ENCODE assay signal across 8 mouse cellular contexts in the genomic region with DNA sequence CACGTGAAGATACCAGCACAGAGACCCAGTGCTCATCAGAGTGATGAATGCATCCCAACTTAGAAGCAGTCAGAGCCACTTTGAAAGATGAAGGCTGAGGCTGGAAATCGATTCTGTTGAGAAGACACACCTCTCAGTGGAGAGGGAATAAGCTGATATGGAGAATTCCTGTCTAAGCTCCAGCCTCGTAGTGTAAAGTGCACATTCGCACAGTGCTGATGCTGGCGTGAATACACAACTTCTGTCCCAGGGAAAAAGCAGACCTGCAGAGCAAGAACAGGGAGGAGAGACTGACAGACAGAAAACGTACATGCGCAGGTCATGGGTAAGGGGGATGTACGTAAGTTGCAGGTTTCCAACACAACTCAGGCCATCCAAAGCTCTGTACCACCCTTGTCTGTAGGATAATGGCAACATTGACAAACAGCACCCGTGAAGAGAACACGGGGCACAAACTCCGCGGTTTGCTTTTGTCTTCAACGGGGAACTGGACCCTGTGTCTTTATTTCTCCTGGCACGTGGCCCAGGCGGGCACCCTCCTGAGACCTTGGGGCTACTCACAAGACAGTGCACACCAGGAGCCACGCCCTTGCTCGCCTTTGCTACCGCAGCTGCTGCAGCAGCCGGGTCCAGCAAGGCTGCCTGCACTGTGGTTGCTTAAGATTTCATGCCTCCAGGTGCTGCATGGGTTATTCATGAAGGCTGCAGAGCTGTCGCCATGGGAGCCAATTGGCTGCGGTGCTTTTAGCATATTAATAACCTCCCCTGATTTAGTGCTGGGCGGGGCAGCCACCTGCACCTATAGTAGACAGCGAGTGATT.
DNase-seq lines count a peak whose midpoint lies in the region; ATAC-seq and TF ChIP-seq lines count a peak whose summit lies in the region.

No protein-coding gene starts in this region.

- peak; percentile 38 for DNase-seq in layer of hippocampus, adult 11-12 months (ENCODE audit: low spot score)
- no peak for DNase-seq in layer of hippocampus, adult 9-10 months (ENCODE audit: low spot score)
- peak; percentile 51 for DNase-seq in midbrain, embryonic 10.5 days (ENCODE audit: low spot score)
- DNase-seq in stomach, postnatal 0 days (ENCODE audit: low spot score), result peak; percentile 39
- no peak for DNase-seq in urinary bladder, postnatal 25 days (ENCODE audit: low spot score)
- DNase-seq in B cell, adult 2 months, result no peak

- peak; percentile 93 for ATAC-seq in forebrain, embryonic 15.5 days (replicated peaks)
- ATAC-seq in kidney, embryonic 16.5 days (ENCODE audit: low FRiP score, low TSS enrichment), result peak; percentile 61; the same call in 1 of the 2 replicates
- ATAC-seq in stomach, postnatal 0 days (ENCODE audit: low FRiP score, low TSS enrichment), result 0 out of 2 replicates have a peak, but pooled peaks have one; percentile 38

- peak overlapping the region; percentile 66 for H3K4me2 ChIP-seq in forebrain, embryonic 15.5 days (replicated peaks)
- H3K4me2 ChIP-seq in kidney, embryonic 16.5 days (replicated peaks; ENCODE audit: low read depth, low read length), result peak overlapping the region; percentile 46
- peak overlapping the region; percentile 35 for H3K4me2 ChIP-seq in stomach, postnatal 0 days (replicated peaks; ENCODE audit: low read depth)

- 9% methylated on average over 23 of the region's 23 CpGs for WGBS in forebrain, embryonic 15.5 days
- WGBS in kidney, embryonic 16.5 days, result 32% methylated on average over 23 of the region's 23 CpGs
- WGBS in midbrain, embryonic 10.5 days, result 30% methylated on average over 23 of the region's 23 CpGs
- 26% methylated on average over 23 of the region's 23 CpGs for WGBS in stomach, postnatal 0 days

- H3K27ac ChIP-seq in forebrain, embryonic 15.5 days (replicated peaks), result peak overlapping the region; percentile 94
- H3K27ac ChIP-seq in kidney, embryonic 16.5 days (ENCODE audit: low read length), result no peak overlapping the region
- peak overlapping the region; percentile 72 for H3K27ac ChIP-seq in midbrain, embryonic 10.5 days (replicated peaks)
- H3K27ac ChIP-seq in stomach, postnatal 0 days (replicated peaks), result no peak overlapping the region

- TF ChIP-seq CTCF in stomach, postnatal 0 days (IDR thresholded peaks at IDR 0.05; ENCODE audit: low read depth), result no peak

- H3K27me3 ChIP-seq in forebrain, embryonic 15.5 days, result no peaks in the 10 kb centered on the region
- H3K27me3 ChIP-seq in kidney, embryonic 16.5 days (ENCODE audit: insufficient read depth, low read length), result no peaks in the 10 kb centered on the region
- peaks cover 5% of the 10 kb centered on the region for H3K27me3 ChIP-seq in midbrain, embryonic 10.5 days (ENCODE audit: low read depth, poor library complexity, severe bottlenecking)
- no peaks in the 10 kb centered on the region for H3K27me3 ChIP-seq in stomach, postnatal 0 days (ENCODE audit: control insufficient read depth, insufficient read depth, low read length)

- H3K9me3 ChIP-seq in forebrain, embryonic 15.5 days, result no peaks in the 10 kb centered on the region
- H3K9me3 ChIP-seq in kidney, embryonic 16.5 days (ENCODE audit: low read length), result no peaks in the 10 kb centered on the region
- H3K9me3 ChIP-seq in midbrain, embryonic 10.5 days (replicated peaks), result no peaks in the 10 kb centered on the region
- no peaks in the 10 kb centered on the region for H3K9me3 ChIP-seq in stomach, postnatal 0 days (ENCODE audit: control insufficient read depth, low read length)

- peaks cover 35% of the 10 kb centered on the region for H3K4me1 ChIP-seq in forebrain, embryonic 15.5 days
- H3K4me1 ChIP-seq in kidney, embryonic 16.5 days (ENCODE audit: insufficient read depth, low read length), result no peaks in the 10 kb centered on the region
- H3K4me1 ChIP-seq in midbrain, embryonic 10.5 days, result peaks cover 18% of the 10 kb centered on the region
- H3K4me1 ChIP-seq in stomach, postnatal 0 days (replicated peaks; ENCODE audit: control insufficient read depth, insufficient read depth), result no peaks in the 10 kb centered on the region

- H3K36me3 ChIP-seq in forebrain, embryonic 15.5 days, result no peaks in the 10 kb centered on the region
- H3K36me3 ChIP-seq in kidney, embryonic 16.5 days (ENCODE audit: insufficient read depth, low read length), result no peaks in the 10 kb centered on the region
- no peaks in the 10 kb centered on the region for H3K36me3 ChIP-seq in midbrain, embryonic 10.5 days
- no peaks in the 10 kb centered on the region for H3K36me3 ChIP-seq in stomach, postnatal 0 days (ENCODE audit: control insufficient read depth, insufficient read depth, low read length)

- peak overlapping the region; percentile 37 for H3K4me3 ChIP-seq in forebrain, embryonic 15.5 days
- peak overlapping the region; percentile 11; the same call in 1 of the 2 replicates for H3K4me3 ChIP-seq in kidney, embryonic 16.5 days (ENCODE audit: low read length)
- peak overlapping the region; percentile 45 for H3K4me3 ChIP-seq in midbrain, embryonic 10.5 days
- H3K4me3 ChIP-seq in stomach, postnatal 0 days (ENCODE audit: low read depth, low read length), result no peak overlapping the region

- H3K9ac ChIP-seq in forebrain, embryonic 15.5 days (replicated peaks), result peak overlapping the region; percentile 55
- no peak overlapping the region for H3K9ac ChIP-seq in kidney, embryonic 16.5 days (replicated peaks; ENCODE audit: low read length)
- no peak overlapping the region for H3K9ac ChIP-seq in stomach, postnatal 0 days (ENCODE audit: low read length)

- TF ChIP-seq EP300 in stomach, postnatal 0 days (optimal IDR thresholded peaks at IDR 0.05), result no peak

Comparison
In these comparisons a context has a peak if more than half of its experiments do, and no peak if none do; other contexts are left out.
1. DNase-seq: peak in layer of hippocampus, adult 11-12 months (single experiment), midbrain, embryonic 10.5 days (single experiment) and stomach, postnatal 0 days (single experiment); none in layer of hippocampus, adult 9-10 months (single experiment), urinary bladder, postnatal 25 days (single experiment) and B cell, adult 2 months (0 of 2).
2. ATAC-seq: peak in every context shown above with its lines; median percentile 93 in forebrain, embryonic 15.5 days; 61 in kidney, embryonic 16.5 days; 38 in stomach, postnatal 0 days.
3. H3K27ac ChIP-seq: peak in forebrain, embryonic 15.5 days (single experiment) and midbrain, embryonic 10.5 days (single experiment); none in kidney, embryonic 16.5 days (single experiment) and stomach, postnatal 0 days (single experiment).
4. Peak in every context shown above with its lines, with median percentiles within 50 percentile points of each other: H3K4me2 ChIP-seq.